Mouse (Mus musculus) kidney, embryonic 14.5 days (tissue): ENCODE measurements at regions not wholly inside any gene's neighbourhood (a gene's known extent, or its start where the extent isn't known, plus 50 kb on each side); places are given as distances from the start of the nearest gene placed in this dataset.
"Not testable (repeated sequence)": the region's sequence is repeated elsewhere in the genome, so short reads cannot be mapped to it uniquely, and the experiment has no call there.

Source experiments
- ATAC-seq: fragments of 200-750 bp; cut with Nextera tagmentation; 2 replicates; pipeline ENCODE4 v1.8.0; 2017; ENCODE audit warnings: moderate number of reproducible peaks, mild to moderate bottlenecking, moderate TSS enrichment, moderate library complexity; ENCODE audit not compliant: low FRiP score, low TSS enrichment
- H3K27ac ChIP-seq: fragments of 300-500 bp; sonication (generic); 2 replicates; pipeline ENCODE4 v1.5.1; 2014; ENCODE audit warnings: low read depth, mild to moderate bottlenecking, low read length, moderate library complexity, mixed read lengths
- H3K27me3 ChIP-seq: fragments of 300-500 bp; sonication (generic); 2 replicates; pipeline ENCODE4 v1.6.1; 2014; ENCODE audit warnings: mild to moderate bottlenecking, low read length; ENCODE audit not compliant: control insufficient read depth, insufficient read depth
- H3K36me3 ChIP-seq: fragments of 300-500 bp; sonication (generic); 2 replicates; pipeline ENCODE4 v1.6.1; 2014; ENCODE audit warnings: low read length, mixed read lengths; ENCODE audit not compliant: control insufficient read depth, insufficient read depth
- H3K4me1 ChIP-seq: fragments of 300-500 bp; sonication (generic); 2 replicates; pipeline ENCODE4 v1.6.1; 2014; ENCODE audit warnings: low read length, mixed read lengths; ENCODE audit not compliant: control insufficient read depth, insufficient read depth
- H3K4me2 ChIP-seq: fragments of 300-500 bp; sonication (generic); replicated peaks from 2 replicates; pipeline ENCODE4 v1.6.1; 2014; ENCODE audit warnings: low read depth, mild to moderate bottlenecking, low read length
- H3K4me3 ChIP-seq: fragments of 300-500 bp; sonication (generic); 2 replicates; pipeline ENCODE4 v1.5.1; 2014; ENCODE audit warnings: mild to moderate bottlenecking, low read length
- H3K9ac ChIP-seq: fragments of 300-500 bp; sonication (generic); 2 replicates; pipeline ENCODE4 v1.6.1; 2014; ENCODE audit warnings: low read depth, mild to moderate bottlenecking, low read length, moderate library complexity
- H3K9me3 ChIP-seq: fragments of 300-500 bp; sonication (generic); 2 replicates; pipeline ENCODE4 v1.6.1; 2016; ENCODE audit warnings: low read length; ENCODE audit not compliant: control insufficient read depth
- WGBS: fragments of 180-500 bp; shearing (Covaris S2); extraction: QIAGEN DNeasy Blood & Tissue Kit; methylation state at CpG from one replicate; pipeline ENCODE4 v1.1.7; 2014; 5-methylcytosine and 5-hydroxymethylcytosine counted together

DNA sequence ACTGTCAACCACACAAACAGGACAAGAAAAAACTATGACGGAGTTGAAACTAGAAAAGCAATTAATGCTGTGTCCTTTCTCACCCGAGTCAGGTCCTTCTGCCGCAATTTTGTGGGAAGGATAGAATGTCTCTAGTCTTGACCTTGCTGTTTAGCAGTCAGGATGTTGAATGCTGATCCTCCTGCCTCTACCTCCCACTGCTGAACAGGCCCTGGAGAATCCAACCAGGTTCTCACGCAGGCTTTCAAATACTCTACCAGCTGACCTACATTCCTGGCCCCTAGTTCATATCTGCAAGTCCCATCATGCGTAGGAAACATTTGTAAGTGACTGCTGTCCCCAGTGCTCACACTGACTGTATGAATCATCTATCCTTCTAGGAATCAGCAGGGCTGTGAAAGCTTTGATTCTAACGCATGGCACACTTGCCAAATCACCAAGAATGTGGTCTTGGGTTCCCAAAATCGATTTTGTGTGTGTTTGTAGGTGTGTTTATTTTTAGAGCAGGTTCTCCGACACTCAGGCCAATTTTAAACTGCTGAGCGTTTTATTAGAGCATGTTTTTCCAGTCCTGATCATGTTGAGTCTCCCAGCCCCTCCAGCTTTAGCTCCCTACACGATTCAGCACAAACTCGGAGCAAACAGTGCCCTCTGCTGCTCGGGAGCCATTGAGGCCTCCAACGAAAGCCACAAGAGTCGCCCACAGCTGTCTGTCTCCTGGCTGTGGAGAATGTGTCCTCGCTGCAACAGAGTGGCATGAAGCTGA, 545.4 kb downstream of the Zfp704 start:
- Histone ChIP-seq H3K4me1 (no peaks in the 10 kb centered on the region), H3K4me3 (no peak overlapping the region), H3K4me2 (no peak overlapping the region), H3K36me3 (no peaks in the 10 kb centered on the region), H3K9me3 (no peaks in the 10 kb centered on the region), H3K27ac (no peak overlapping the region), H3K9ac (no peak overlapping the region), H3K27me3 (no peaks in the 10 kb centered on the region)
- 36% methylated on average over 15 of the region's 15 CpGs for WGBS
- peak; percentile 46; the same call in 1 of the 2 replicates for ATAC-seq

DNA sequence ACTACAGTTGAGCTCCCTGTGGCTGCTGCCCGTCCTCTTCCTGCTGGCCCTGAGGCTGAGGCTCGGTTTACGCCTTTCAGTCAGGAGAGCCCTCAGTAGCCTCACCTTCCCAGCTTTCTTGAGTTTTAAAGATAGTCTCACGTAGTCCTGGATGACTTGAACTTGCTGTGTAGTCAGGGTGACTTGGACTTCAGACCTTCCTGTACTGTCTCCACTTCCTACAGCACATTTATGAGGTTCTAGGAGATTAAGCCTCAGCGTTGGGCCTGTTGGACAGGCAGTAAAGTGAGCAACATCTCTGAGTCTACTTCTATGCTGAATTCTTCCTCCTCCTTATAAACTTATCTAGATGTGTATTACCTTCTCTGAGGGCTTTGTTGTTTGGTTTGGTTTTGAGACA, 546.2 kb downstream of the Zfp704 start:
- no peak for ATAC-seq
- 74% methylated on average over 5 of the region's 5 CpGs for WGBS
- Histone ChIP-seq H3K9me3 (no peaks in the 10 kb centered on the region), H3K27ac (no peak overlapping the region), H3K9ac (no peak overlapping the region), H3K4me2 (no peak overlapping the region), H3K4me1 (no peaks in the 10 kb centered on the region), H3K27me3 (no peaks in the 10 kb centered on the region), H3K4me3 (no peak overlapping the region), H3K36me3 (no peaks in the 10 kb centered on the region)

DNA sequence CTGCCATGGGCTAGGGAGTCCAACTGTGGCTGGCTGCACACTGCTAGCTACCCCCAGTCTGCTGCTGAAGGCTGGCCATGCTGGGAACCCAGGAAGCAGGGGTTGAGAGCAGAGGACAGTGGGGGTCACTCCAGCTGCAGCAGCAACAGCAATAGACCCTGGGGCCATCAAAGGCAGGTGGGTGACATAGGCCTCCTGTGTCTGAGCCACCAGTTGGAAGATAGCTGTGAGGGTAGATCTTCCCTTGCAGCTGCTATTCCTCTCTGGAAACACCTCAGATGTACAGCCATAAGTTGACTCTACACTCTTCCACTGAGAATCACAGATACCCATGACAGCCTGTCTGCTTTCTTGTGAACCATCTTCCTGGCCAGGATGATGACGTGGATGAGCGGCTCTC, 548.5 kb downstream of the Zfp704 start:
- no peaks in the 10 kb centered on the region for H3K4me1 ChIP-seq
- WGBS: 86% methylated on average over 2 of the region's 2 CpGs
- no peak overlapping the region for H3K4me3 ChIP-seq
- no peak overlapping the region for H3K27ac ChIP-seq
- H3K9ac ChIP-seq: no peak overlapping the region
- H3K4me2 ChIP-seq: no peak overlapping the region
- H3K9me3 ChIP-seq: no peaks in the 10 kb centered on the region
- no peaks in the 10 kb centered on the region for H3K36me3 ChIP-seq
- no peaks in the 10 kb centered on the region for H3K27me3 ChIP-seq
- no peak for ATAC-seq

DNA sequence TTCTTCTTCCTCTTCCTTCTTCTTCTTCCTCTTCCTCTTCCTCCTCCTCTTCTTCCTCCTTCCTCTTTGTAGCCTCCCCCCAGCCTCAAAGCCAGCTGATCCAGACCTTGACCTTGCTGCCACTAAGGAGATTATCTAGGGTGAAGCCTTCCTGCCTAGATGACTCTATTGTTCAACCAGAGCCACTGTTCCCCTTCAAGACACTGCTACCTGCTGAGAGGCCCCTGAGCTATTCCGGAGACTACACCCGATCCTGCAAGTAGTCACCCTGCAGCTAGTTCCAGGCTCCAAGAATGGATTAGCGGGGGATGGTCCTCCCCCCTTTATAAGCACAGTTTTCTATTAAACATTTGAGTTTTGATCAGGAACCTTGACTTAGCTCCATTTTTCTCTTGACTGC, 552.2 kb downstream of the Zfp704 start:
- not testable (repeated sequence) for H3K27me3 ChIP-seq, H3K36me3 ChIP-seq, H3K9me3 ChIP-seq, ATAC-seq, H3K4me3 ChIP-seq, H3K9ac ChIP-seq, H3K27ac ChIP-seq, H3K4me2 ChIP-seq, H3K4me1 ChIP-seq
- 82% methylated on average over 3 of the region's 3 CpGs for WGBS

DNA sequence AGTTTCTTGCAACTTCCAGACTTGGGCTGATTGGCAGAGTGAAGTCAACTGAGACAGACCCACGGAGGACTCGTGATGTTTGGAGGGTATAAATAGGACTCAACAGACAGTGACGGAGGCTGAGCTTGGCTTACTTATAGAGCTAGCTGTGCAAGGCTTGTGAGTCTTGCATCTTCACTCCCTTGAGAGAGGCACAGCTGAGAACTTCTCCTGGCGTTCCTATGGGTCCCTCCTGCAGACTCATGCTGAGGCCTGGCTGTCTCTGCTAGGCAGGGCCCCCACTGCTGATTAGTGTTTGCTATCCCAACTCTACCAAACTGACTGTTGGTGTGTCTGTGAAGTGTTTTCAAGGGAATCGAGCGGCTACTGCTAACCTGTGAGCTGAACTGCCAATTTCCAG, 553.0 kb downstream of the Zfp704 start:
- Histone ChIP-seq H3K27me3 (no peaks in the 10 kb centered on the region), H3K9me3 (no peaks in the 10 kb centered on the region), H3K4me3 (no peak overlapping the region), H3K9ac (no peak overlapping the region), H3K4me1 (no peaks in the 10 kb centered on the region), H3K27ac (no peak overlapping the region), H3K4me2 (no peak overlapping the region), H3K36me3 (no peaks in the 10 kb centered on the region)
- ATAC-seq: no peak
- WGBS: 83% methylated on average over 6 of the region's 6 CpGs

DNA sequence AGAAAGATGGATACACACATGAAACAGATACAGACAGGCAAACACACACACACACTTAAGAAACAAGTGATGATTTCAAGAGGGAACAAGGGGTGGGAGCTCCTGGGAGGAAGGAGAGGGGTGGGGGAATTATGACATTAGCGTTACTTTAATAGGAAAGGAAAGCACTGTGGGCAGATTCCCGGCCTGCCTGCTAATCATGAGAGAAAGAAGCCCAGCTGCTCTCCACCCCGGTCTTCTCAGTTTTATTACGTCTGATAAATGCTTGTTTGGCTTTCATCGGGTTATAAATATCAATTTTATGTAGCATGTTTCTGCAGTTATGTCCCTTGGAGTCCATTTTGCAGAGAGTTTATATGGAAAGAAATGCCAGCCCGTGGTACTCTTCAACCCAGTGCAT, 554.1 kb downstream of the Zfp704 start:
- no peak overlapping the region for H3K27ac ChIP-seq
- no peaks in the 10 kb centered on the region for H3K36me3 ChIP-seq
- ATAC-seq: no peak
- no peaks in the 10 kb centered on the region for H3K27me3 ChIP-seq
- H3K4me1 ChIP-seq: no peaks in the 10 kb centered on the region
- H3K4me2 ChIP-seq: no peak overlapping the region
- no peaks in the 10 kb centered on the region for H3K9me3 ChIP-seq
- WGBS: 51% methylated on average over 6 of the region's 6 CpGs
- H3K9ac ChIP-seq: no peak overlapping the region
- H3K4me3 ChIP-seq: no peak overlapping the region
